Mouse (Mus musculus) thymus, postnatal 14 days (tissue): ENCODE results near the gene Gaa.
"Not testable (repeated sequence)": the region's sequence is repeated elsewhere in the genome, so short reads cannot be mapped to it uniquely, and the experiment has no call there.

Experiments used
- DNase-seq: peaks from one replicate; pipeline ENCODE4 v3.0.0; 2021

Gaa gene

DNA sequence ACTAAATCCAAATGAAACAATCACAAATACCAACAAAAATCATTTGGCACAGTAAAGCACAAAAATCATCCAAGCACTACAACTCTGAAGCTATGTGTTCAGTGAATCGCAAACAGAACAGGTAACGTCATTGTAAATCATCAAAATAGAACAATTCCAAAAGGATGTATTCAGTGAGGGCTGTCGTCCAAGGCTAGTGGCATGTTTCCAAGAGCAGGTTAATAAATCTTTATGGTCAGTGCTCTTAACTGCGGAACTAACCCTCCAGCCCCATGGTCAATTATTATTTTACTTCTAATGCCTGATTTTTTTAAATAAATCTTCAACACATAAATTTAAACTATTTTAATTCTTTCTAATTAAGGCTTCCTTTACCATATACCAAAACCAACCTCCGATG is 11.1 kb upstream of the Gaa start:
- not testable (repeated sequence) for DNase-seq

DNA sequence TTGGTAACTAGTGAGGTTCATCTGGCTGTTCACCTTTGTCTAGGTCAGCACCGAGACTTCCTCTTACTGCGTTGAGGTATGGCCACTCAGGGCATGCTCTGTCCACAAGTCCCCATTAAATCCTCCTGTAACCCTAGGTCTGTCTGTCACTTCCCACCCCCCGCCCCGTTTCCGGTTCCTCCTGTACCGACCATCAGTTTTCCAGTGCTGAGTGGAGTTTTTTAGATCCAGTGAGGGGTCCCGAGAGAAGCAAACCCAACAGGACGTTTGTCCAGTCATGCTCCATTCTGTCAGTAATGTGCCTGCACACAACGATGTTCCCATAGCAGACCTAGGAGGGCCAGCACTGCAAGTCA is 9.5 kb upstream of the Gaa start:
- DNase-seq: no peak

DNA sequence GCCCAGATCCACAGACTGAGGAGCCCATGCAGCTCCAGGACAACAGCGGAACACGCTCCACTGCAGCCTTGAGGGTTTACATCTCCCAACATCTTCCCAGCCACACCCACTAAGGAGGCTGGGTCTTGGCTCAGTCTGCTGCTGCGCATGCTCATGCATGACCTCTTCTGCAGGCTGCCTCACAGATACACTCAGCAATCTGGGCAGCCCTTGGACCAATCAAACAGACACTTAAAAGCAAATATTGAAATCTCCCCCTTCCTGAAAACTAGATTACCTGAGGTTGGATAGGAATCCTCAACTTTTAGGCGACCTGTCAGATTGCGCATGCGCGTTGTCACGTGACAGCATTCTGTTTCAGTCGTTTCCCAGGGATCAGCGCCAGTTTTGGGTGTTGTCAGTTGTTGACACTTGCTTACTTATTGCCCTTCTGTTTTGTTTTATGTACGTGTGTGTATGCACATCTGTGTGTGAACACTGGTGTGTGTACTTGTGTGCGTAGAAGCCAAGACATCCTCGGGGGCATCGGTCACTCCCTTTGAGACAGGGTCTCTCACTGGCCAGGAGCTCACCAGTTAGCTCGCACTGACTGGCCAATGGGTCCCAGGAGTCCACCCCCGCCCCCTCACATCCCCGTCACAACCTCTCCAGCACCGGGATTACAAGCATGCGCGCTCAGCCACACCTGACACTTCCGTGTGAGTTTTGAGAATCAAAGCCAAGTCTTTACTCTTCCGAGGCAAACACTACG is 8.9 kb upstream of the Gaa start:
- peak; percentile 49 for DNase-seq

DNA sequence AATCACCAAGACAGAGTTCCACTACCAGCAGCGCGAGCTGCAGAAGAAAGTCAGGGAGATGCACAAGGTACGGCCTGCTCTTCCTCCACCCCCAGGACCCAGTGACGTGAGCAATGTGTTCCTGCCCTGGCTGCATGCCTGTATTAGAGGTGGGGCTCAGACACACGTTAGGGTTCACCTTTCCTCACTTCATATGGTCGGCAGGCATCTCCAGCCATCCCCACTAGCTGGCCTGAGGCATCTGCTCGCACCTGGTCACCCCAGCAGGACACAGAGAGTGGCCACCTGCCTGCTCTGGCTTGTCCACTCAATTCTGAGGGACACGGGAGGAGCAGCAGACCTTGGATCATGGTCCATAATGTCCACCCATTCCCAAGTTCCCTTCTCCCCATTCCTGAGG is 7.7 kb upstream of the Gaa start:
- DNase-seq: no peak

DNA sequence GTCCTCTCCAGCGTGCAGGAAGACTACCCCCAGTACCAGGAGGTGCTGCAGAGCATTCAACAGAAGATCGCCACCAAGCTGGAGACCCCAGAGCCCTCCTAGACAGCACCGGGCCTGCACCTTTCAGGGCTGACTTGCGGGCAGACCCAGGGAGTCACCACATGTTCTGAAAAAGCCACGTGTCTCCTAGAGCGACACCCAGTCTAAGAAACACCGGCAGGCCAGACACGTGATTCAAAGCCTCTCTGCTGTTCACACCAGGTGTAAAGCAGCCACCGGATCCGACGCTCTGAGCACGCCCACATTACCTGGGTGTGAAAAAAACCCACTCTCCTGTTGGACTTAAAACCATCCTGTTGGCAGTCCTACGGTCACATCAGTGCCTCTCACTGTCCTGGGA is 3.3 kb upstream of the Gaa start:
- no peak for DNase-seq

DNA sequence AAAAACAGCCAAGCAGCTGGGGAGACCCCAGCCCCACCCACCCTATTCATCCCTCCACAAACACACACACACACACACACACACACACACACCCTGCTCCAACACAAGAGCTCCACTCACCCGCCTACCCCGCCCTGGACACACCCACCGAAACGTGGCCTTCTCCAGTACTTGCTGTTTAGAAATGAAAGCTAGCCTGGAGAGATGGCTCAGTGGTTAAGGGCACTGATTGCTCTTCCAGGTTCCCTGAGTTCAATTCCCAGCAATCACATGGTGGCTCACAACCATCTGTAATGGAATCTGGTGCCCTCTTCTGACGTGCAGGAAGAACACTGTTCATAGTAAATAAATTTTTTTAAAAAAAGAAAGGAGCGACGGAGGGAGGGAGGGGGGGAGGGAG is 1.9 kb upstream of the Gaa start:
- no peak for DNase-seq

DNA sequence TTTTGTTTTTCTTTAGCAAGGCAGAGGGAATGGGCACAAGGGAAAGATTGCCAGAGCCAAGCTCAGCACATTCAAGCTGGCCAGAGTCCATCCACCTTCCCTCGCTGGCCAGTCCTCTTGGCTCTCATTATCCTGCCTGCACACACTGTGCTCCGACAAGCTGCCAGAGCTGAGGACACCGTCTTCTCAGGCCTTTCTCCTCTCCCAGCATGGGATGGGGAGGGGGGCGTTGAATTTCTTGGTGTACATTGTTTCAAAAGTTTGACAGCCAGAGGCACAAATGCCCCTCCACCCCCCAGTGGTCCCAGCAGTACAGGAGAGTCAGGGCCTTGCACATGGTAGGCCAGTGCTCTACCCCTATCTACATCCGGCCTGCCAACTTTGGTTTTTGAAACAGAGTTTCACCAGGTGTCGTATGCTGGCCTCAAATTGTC is 429 bp upstream of the Gaa start:
- DNase-seq: peak; percentile 33

DNA sequence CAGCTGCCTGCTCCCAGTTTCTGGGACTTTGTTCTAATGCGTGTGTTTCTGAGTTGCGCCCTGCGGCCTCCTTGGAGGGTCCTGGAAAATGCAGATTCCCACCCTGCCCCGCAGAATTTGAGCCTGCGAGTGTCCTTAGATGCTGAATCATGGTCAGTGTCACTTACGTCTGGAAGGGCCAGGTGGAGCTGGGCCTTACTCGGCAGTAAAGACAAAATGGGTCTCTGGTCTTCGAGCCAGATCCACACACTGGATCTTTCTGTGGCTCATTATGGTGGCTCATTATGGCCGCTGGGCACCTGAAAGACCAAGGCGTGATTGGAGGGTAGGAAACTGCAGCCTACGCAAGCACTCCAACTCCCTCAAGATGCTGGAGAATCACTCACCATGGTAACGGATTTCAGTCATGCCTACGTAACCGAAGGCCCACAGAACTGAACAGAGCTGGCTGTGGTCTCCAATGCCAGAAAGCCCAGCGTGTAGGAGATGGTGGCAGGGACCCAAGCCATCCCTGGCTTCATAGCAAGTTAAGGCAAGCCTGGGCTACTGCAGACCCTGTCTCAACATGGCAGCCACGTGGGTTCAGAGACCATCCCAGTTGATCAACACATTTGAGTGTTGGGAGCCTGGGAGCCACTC is 989 bp downstream of the Gaa start:
- DNase-seq: no peak

DNA sequence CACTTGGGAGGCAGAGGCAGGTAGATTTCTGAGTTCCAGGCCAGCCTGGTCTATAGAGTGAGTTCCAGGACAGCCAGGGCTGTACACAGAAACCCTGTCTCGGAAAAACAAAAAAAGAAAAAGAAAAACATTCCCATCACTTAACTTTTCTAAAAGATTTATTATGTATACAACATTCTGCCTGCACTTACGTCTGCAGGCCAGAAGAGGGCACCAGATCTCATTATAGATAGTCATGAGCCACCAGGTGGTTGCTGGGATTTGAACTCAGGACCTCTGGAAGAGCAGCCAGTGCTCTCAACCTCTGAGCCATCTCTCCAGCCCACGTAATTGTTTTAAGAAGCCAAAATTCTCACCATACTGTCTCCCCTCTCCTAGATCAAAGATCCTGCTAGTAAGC is 4.8 kb downstream of the Gaa start:
- DNase-seq: not testable (repeated sequence)

DNA sequence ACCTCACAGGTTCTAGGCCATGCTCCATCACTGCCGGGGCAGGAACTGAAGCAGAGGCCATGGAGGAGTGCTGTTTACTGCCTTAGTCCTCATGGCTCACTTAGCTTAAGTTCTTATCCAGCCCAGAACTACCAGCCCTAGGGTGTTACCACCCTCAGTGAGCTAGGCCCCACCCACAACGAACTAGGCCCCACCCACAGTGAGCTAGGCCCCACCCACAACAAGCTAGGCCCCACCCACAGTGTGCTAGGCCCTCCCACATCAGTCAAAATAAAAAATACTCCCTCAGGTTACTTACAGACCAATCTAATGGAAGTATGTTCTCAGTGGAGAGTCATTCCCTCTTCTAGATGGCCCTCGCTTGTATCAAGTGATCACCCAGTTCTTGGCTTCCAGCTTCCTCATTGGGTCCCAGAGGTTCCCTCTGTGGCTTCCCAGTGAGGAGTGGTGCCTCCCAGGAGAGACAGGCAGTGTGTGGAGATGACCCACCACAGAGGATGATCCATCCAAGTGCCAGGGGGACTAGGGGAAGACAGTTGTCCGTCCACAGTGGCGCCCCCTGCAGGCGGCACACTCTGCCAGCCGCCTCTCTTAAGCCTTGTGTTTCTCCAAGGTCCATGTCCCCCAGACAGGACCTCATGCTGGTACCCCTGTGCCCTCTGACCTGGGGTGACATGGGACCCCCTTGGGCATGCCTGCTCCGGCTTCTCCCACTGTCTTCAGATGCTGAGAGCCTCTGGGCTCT is 5.7 kb downstream of the Gaa start:
- DNase-seq: peak; percentile 24

DNA sequence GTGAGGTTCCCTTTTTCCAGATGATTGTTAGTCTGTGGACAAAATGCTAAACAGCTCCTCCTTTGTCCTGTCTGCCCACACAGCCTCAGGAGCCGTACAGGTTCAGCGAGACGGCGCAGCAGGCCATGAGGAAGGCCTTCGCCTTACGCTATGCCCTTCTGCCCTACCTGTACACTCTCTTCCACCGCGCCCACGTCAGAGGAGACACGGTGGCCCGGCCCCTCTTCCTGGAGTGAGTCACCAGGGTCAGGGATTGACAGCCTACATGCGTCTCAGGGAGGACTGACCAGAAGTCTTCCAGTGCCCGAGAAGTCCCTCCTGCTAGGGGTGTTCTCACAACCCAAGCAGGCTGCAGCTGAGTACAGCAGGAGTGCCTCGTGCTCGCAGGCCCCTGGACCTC is 13.3 kb downstream of the Gaa start:
- DNase-seq: no peak

DNA sequence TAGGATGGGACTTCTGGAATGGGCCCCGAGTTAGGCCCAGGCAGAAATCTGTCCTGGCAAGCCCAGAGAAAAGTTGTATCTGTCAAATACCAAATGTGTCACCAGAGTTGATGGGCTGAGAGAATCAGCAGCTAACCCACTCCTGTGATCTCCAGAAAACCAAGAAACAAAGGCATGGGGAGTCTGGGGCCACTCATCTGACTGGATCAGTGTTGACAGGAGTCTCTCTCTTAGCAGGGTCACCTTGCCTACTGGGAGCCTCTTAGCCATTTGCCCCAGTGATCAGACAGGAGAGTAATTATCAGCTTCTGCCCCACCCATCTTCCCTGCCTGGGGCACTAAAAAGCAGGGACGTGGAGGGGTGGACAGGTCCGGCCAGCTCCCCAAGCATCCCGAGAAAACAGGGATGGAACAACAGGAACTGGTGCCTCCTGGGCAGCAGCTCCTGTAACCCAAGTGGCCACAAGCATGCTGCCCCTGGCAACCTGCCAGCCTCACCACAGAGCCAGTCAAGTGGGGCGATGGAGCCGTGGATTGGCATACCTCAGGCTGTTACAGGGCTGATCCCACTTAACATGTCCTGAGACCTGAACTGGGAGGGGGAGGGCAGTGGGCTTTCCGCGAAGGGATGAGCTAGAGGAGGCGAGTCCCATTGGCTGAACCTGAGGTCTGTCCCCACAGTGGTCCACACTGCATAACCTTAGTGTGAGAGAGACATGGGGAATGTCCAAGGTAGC is 18.3 kb downstream of the Gaa start:
- DNase-seq: no peak

DNA sequence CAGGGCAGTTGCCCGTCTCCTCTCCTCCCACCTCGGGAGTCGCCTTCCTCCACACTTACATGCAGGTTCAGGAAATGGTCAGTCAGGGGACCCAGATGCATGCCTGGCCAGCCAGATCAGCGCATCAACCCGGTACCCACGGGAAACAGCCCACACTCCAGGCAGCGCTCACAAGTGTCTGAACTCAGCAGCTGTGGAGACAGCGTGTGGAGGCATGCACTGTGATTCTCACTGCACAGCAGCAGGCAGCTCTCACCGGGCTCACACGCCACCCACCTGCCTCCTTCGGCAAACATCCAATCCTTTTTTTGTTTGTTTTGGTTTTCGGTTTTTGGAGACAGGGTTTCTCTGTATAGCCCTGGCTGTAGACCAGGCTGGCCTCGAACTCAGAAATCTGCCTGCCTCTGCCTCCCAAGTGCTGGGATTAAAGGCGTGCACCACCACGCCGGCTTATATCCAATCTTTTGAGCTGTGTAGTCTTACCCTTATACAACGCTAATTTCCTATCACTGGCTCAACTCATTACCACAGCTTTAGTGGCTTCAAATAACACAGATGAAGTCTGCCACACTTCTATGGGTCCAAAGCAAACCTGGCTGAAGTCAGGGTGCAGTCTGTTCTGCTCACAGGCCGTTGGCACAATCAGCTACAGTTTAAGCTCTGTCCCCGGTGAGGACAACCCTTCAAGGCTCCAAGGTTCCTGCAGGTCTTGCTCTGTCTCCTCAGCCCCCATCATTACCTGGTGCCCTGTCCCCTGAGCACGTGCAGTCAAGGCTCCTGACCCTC is 19.7 kb downstream of the Gaa start:
- no peak for DNase-seq

DNA sequence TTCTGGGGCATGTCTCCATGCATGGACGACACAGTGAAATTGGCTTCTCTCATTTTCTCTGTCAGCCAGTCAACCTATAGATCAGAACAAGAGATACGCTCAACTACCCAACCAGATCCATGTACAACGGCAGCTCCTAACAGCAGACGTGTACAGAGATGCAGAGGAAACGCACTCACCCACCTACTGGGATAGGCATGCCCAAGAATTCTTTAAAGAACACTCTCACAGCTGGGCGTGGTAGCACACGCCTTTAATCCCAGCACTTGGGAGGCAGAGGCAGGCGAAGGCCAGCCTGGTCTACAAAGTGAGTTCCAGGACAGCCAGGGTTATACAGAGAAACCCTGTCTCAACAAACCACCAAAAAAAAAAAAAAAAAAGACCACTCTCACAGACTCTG is 25.2 kb downstream of the Gaa start:
- not testable (repeated sequence) for DNase-seq

DNA sequence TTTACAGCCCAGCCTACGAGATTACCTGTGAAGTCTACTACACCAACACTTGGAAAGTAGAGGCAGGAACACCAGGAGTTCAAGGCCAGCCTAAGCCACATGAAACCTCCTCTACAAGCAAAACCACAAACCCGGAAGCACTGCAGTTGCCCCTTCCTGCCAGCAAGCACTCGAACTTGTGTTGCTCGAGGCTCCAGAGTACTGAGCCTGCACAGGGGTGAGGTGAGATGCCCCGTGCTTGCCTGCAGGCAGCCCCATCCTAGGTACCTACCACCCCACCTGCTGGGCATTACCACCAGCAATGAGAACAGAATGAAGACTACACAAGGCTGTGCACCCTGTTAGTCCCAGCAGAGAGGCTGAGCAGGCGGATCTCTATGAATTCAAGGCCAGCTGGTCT is 30.3 kb downstream of the Gaa start:
- DNase-seq: peak; percentile 42

DNA sequence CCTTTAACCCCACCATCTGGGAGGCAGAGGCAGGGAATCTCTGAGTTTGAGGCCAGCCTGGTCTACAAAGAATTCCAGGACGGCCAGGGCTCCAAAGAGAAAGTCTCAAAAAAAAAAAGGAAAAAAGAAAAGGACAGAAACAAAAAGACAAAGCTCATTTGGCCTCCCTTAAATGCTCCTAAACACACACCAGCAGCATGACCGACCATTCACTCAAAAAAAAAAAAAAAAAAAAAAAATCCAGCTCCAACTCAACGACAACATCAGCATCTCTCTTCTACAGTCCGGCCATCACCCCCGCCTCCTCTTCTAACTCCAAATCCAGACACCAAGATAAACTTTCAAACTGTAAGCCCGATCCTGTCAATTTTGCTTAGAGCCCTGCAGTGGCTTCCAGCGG is 31.2 kb downstream of the Gaa start:
- no peak for DNase-seq

DNA sequence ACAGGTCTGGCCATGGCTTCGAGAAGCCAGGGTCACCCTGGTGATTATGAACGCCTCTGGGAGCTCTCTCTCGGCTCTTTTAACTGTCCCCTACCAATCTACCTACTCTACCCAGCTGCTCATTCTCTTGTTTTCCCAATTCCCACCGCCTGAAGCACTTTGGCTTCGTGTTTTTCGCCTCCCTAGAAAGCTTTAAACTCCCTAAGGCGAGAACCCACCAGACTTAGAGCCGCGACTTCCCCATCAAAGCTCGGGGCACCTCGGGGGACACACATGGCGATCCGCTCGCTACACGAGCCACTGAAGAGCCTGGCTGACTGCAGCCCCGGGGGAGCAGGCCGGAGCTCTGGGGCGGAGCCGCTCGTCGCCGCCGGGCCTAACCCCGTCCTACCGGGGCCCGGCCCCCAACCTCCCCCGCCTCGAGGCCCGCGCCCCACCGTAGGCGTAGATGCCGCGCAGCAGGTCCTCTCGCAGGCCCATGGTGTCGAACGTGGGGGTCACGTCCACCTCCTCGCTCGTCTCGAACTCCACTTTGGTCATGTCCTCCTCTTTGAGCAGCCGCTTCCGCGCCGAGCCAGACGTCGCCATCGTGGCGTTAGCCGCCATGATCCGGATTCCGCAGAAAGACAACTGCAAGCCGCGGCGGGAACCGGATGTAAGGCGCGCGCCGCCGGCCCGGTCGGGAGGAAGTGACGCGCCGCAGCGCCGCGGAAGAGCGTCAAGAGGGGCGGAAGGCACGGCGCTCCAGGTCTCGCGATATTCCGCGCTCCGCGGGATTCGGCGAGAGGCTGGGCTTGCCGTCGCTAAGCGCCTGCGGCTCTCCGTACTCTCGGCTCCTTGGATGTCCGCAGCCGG is 31.9 kb downstream of the Gaa start, which contains the start of gene Eif4a3:
Eif4a3 (minus strand) TSS at position 699 of the 855 bp plus-strand sequence.
- DNase-seq: peak; percentile 98

DNA sequence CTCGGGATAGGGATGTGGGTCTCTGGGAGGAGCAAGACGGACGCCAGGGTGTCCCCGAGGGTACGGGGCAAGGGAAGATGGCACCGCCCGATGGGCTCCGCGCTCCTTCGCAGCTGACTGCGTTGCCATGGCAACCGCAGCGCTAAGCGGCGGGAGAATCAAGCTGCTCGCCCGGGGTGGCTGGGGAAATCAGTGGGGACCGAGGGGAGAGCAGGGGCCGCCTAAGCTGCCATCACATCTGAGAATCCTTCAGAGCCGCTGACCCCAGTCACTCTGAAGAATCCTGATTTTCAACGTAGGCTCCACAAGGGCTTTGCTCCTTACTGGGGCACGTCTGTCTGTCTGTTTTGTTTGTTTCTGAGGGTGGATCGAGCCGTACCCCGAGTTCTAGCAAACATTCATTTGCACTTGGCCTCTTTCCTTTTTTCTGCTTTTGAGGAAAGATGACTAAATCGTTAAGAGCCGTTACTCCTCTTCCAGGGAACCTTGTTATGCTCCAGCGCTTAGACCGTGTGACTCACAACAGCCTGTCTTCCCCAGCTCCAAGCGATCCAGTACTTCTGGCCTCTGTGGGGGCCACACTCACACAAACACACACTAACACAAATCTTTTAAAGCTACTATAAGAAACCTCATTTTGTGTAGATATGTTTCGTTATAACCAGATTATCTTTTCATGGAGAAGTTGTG is 32.7 kb downstream of the Gaa start:
- no peak for DNase-seq

DNA sequence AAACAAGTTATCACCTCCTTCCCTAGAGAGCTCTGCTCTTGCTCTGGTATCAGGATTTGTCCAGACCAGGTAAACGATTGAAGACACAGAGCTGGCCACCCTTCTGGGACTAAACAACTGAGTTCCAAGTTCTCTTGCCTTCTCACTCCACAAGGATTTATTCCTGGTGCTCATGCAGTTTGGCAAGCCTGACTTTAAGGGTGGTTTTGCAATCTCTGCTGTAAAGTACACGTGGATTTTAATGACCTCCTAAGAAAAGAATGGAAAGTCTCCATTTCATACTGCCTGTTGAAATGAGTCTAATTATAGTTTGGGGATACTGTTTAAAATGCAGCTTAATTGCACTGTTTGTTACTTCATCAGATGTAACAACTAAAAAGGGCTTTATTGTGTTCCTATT is 33.3 kb downstream of the Gaa start:
- no peak for DNase-seq

DNA sequence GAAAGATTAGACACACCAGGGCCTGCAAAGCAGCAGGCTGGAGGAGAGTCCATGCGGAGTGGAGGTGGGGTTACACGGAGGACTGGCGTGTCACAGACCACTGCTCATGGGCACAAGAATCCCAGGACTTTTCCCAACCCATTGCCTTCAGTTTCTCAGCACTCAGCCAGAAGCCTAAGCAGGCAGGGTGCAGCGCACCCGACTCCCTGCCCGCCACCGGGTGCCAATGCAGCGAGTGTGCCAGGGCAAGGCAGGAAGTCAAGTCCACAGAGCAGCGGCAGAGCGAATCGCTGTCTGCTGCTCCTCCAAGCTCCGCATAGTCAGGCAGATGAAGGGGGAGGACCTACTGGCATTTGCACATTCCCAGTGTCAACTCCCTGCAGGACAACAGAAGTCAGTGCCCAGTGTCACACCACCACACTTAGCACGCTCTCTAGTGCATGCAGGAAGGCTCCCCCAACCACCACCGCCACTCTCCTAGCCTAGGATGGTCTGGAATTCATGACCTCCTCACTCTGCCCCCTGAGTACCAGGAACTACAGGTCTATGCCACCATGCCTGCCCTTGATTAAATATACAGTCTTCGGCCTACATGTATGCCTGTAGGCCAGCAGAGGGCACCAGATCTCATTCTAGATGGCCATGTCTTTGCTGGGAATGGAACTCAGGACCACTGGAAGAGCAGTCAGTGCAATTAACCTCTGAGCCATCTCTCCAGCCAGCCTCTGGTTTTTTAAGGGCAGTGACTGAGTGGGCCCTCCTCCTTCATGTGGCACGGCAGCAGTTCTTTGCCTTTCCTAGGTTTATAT is 37.4 kb downstream of the Gaa start:
- DNase-seq: peak; percentile 60
